Mouse (Mus musculus): Measurements from ENCODE around the gene Pmpcb. TPM values are rescaled to one million over a fixed set of nuclear protein-coding genes. Genes with fewer than 3 reads are reported as not detected.

Pmpcb gene
- total RNA-seq, 2 experiments from 2014 or later = 235 to 244 TPM

DNA sequence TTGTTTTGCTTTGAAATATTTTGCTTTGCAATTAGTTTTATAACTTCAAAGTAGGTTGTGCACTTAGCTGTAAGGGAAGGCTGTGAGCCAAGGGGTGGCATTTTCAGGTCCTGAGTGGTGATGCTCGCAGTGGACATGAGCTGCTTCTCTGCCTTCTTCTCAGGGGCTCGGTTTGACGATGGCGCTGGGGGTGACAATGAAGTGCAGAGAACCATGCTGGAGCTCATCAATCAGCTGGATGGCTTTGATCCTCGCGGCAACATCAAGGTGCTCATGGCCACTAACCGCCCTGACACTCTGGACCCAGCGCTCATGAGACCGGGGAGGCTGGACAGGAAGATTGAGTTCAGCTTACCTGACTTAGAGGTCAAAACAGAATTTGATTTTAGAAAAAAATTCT is 66.0 kb downstream of the Pmpcb start:
- DNase-seq = no peak

DNA sequence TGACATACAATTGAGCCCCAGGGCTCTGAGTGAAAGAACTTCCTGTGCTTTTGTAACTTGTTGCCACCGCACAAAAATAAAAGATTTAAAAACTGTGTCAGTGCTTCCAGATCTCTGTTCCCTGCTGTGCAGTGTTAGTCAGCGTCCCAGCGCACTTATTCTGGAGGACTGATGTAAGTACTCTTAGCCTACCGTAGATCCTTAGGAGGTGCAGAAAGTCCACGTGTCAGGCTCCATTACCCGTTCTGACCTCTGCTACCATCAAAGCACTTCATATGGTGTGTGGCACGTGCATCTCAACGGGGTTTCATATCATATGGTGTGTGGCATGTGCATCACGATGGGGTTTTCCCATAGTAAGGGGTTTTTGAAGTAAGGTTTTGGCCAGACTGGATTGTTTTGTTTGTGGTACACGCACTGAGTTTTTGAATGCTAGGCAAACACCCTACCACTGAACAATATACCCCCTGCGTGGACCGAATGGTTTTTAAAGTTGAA is 66.8 kb downstream of the Pmpcb start:
- DNase-seq = no peak

- no peak for DNase-seq
These were observed 67.9 kb downstream of the Pmpcb start for GRCm38 (mm10) chr5:21804837-21805236.

Other genes with a start within 250 kb of the Pmpcb start
- gene Lrrc17, start 193.6 kb upstream of the Pmpcb start, total RNA-seq (2021) = 10 to 100 TPM; 11.0 to 12.0 TPM
- gene Fbxl13, start 91.5 kb upstream of the Pmpcb start, total RNA-seq (2021) = under 1 TPM; 0.12 to 0.21 TPM
- gene Armc10, start 91.3 kb upstream of the Pmpcb start, total RNA-seq (2021) = 10 to 100 TPM; 17.7 to 22.4 TPM
- gene Napepld, start 35.7 kb upstream of the Pmpcb start, total RNA-seq (2021) = 10 to 100 TPM; 10.8 to 17.4 TPM
- gene Dnajc2, start 48.1 kb downstream of the Pmpcb start, total RNA-seq (2021) = 10 to 100 TPM; 26.5 to 28.8 TPM
- gene Psmc2, start 48.1 kb downstream of the Pmpcb start, total RNA-seq (2021) = 100 to 1,000 TPM; 108 to 114 TPM
- gene Slc26a5, start 128.5 kb downstream of the Pmpcb start, total RNA-seq (2021) = not detected